Mouse (Mus musculus) spleen, adult 10 weeks (tissue): ENCODE results near the gene 1600014C10Rik. TPM values are rescaled to one million over a fixed set of nuclear protein-coding genes. Genes with fewer than 3 reads are reported as not detected.

Source experiments
- polyA plus RNA-seq: library from polyadenylated mRNA; stranded (reverse); fragments of 350-450 nt; fragmentation: Illumina TruSeq; extraction: RNeasy Lipid Tissue Mini Kit (QIAGEN cat#74804); gene quantifications from one replicate; pipeline ENCODE4 v1.2.3, GENCODE M21; 2015; ENCODE audit warnings: low replicate concordance; ENCODE audit not compliant: insufficient read depth

Gene 1600014C10Rik
- polyA plus RNA-seq: 32.3 TPM

GRCm38 (mm10) chr7:38182962-38183687 is at the start of gene 1600014C10Rik:
TSS of gene 1600014C10Rik (plus strand) at chr7:38183217.

GRCm38 (mm10) chr7:38227900-38228298 is 44.9 kb downstream of the 1600014C10Rik start, which contains the start of gene Plekhf1:
TSS of gene Plekhf1 (minus strand) at chr7:38228016.

Other genes with a start within 250 kb of the 1600014C10Rik start
- gene Uri1, start 159.7 kb upstream of the 1600014C10Rik start, polyA plus RNA-seq: 57.4 TPM
- gene Ccne1, start 75.7 kb upstream of the 1600014C10Rik start, polyA plus RNA-seq: 17.1 TPM
- gene Plekhf1, start 44.8 kb downstream of the 1600014C10Rik start, polyA plus RNA-seq: 0.68 TPM
- gene Pop4, start 88.2 kb downstream of the 1600014C10Rik start, polyA plus RNA-seq: 22.2 TPM